Mouse (Mus musculus) ES-E14 (cell line): ENCODE measurements at regions not wholly inside any gene's neighbourhood (a gene's known extent, or its start where the extent isn't known, plus 50 kb on each side); places are given as distances from the start of the nearest gene placed in this dataset.

Experiments
- CHD2 ChIP-seq: IDR thresholded peaks from 2 replicates; pipeline ENCODE4 v1.6.1; 2014; ENCODE audit warnings: mild to moderate bottlenecking, low read depth, low read length, inconsistent platforms
- HCFC1 ChIP-seq: IDR thresholded peaks from 2 replicates; pipeline ENCODE4 v1.6.1; 2012; ENCODE audit warnings: low read length, inconsistent platforms, borderline replicate concordance; ENCODE audit not compliant: insufficient read depth
- MAFK ChIP-seq: IDR thresholded peaks from 2 replicates; pipeline ENCODE4 v1.6.1; 2014; ENCODE audit warnings: mild to moderate bottlenecking, low read depth, low read length, inconsistent platforms; ENCODE audit not compliant: insufficient read depth
- ZC3H11A ChIP-seq: IDR thresholded peaks from 2 replicates; pipeline ENCODE4 v1.6.1; 2012; ENCODE audit warnings: low read depth, mild to moderate bottlenecking, inconsistent platforms, low read length, borderline replicate concordance
- ZNF384 ChIP-seq: IDR thresholded peaks from 2 replicates; pipeline ENCODE4 v1.6.1; 2012; ENCODE audit warnings: low read depth, low read length, inconsistent platforms

DNA sequence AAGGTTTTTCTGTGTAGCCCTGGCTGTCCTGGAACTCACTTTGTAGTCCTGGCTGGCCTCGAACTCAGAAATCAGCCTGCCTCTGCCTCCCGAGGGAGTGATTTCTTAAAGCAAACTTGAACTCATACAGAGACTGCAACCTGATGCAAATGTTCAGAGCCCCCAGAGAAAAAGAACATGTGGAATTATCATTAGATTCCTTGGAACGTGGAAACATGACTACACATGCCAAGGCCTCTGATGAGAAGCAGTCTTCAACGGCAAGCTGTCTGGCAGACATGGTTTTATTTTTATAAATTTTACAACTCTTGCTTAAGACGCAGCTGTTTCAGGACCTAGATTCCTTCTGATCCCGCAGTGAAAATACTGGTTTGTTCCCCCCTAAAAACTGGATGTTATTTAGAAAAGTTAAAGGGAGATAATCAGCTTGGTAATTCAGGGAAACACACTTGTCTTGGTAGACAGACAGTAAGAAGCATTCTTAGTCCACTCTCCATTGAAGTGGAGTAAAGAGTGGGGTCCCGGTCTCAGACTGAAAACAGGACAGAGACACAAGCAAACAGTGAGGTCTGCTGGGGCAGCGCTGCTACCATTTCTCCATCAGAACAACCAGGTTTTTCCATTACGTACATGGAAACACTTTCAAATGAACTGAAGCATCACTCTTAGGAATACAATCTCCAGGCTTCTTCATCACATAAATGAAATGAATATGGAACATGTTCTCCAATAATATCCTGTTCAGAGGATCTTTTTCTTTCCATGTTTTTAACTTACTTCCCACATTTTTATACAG, 89.4 kb downstream of the Pcdh18 start:
- TF ChIP-seq ZNF384 (no peak), CHD2 (no peak), ZC3H11A (no peak), MAFK (no peak), HCFC1 (no peak)
